Mouse (Mus musculus): ENCODE results near the gene Serpinb13.
"Not testable (repeated sequence)": the region's sequence is repeated elsewhere in the genome, so short reads cannot be mapped to it uniquely, and the experiment has no call there.

Gene Serpinb13

GRCm38 (mm10) chr1:106980684-106981083 lies at the start of gene Serpinb13:
Serpinb13 (plus strand) TSS chr1:106980984.
- no peak for DNase-seq

DNA sequence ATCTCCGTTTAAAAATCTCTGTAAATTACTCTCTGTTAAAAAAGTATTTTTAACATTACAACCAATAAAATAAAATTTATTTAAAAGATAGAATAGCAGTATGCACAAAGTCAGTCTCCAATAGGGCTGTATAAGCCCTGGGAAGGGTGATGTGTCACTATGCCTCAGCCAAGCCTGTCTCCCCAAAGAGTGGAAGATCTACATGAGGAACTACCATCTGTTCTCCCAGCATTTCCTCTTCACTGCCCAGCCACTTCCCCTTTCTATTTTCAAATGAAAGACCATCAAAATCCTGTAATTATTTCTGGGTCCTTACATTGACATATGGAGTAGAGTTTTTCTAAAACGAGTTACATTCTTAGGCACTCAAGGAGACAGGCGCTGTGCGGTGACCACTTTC lies 48.8 kb upstream of the Serpinb13 start:
- DNase-seq, result peak; percentile 94

DNA sequence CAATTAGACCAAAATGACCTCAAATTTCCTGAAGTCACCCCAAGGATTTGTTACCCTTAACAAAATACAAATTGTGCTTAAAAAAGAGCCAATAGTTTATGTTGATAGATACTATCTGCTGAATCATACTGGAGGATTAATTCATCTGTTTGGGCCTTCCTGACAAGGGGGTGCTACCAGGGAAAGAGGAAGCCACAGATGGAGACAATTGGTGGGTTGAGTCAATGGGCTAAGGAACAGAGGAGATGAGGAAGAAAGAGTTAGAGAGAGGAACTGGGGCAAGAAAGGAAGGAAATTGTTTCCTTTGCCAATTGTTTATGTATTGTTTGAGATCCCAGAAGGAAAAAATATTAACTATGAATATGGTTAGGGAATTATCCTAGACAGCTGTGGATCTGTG lies 47.1 kb upstream of the Serpinb13 start:
- peak; percentile 94 for DNase-seq

- no peak for DNase-seq
These were observed 46.5 kb upstream of the Serpinb13 start, which contains the start of gene Serpinb12 for GRCm38 (mm10) chr1:106934265-106934664. Serpinb12 (plus strand) TSS chr1:106934449.

- no peak for DNase-seq
These were observed 33.6 kb upstream of the Serpinb13 start for GRCm38 (mm10) chr1:106947217-106947616.

DNA sequence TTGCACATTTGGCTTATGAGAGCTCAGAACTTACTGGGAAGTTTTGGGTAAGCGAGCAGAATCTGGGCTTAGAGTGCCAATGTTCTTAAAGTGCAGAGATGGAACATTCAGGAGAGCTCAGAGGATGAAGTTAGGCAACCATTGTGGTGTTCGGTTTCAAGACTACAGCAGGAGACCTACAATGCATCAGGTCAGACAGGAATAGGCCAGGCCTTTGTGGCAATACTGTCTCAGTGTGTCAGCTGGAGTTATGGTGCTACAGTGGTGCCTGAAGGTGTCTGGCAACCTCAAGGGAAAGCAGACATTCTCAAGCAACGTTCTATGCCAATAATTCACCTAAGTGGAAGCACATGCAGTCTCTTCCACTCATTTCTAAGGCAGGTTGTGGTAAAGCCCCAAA lies 20.8 kb upstream of the Serpinb13 start:
- DNase-seq, result no peak

GRCm38 (mm10) chr1:106961023-106961422 lies 19.8 kb upstream of the Serpinb13 start:
- DNase-seq, result no peak

DNA sequence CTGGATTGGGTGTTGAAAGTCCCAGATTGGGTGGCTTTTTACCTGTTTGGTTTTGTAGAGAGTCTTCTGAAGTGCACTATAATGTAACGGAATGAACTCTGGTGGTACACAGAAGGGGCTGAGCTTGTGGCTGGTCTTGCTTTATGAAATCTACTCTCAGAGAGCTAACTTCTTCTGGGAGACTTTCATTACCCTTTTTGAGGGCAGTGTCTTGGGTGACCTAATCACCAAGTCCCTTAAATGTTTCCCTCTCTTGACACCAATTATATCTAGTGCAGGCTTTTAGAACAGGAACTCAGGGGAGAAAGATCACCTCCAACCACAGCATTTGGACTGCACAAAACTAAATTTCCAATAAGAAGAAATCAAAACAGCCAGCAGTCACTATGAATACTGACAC lies 2.3 kb downstream of the Serpinb13 start:
- DNase-seq, result no peak

DNA sequence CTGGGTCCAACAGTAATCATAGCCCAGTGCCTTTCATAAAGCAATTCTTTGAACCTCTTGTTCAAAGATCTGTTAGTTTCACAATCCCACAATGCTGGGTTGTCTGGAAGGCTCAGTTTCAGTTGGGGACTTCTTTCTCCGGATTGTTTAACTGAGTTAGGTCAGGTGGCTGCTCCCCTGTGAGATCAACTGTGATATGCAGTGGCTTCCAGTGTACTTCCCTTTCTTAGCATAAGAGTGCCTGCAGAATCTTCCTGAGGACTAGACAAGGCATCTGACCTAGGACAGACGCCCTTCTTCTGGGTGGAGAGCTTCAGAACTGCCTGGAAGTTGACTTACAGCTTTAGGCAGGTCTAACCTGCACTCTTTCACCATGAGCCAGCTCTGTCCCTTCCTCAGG lies 3.1 kb downstream of the Serpinb13 start:
- no peak for DNase-seq

- DNase-seq, result peak; percentile 85
These were observed 19.6 kb downstream of the Serpinb13 start for GRCm38 (mm10) chr1:107000424-107000823.

- DNase-seq, result no peak
These were observed 21.0 kb downstream of the Serpinb13 start for GRCm38 (mm10) chr1:107001754-107002153.

- DNase-seq, result no peak
These were observed 25.5 kb downstream of the Serpinb13 start for GRCm38 (mm10) chr1:107006316-107006715.

DNA sequence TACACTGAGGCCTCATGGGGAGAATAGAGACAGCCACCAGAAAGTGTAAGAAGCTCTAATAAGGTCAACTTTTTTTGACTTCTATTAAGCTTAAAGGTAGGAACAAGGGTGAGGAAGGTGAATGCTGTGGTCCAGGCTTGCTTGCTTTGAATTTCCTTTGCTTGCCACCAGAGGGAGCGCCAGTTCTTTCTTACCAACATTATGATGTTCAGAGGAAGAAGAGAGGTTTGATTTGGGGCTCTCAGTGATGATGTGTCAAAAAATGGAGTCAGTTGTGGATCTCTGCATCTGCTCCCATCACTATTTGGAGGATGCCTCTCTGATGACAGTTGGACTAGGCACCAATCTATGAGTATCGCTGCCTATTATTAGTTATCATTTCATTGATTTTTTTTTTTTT lies 33.7 kb downstream of the Serpinb13 start:
- no peak for DNase-seq

GRCm38 (mm10) chr1:107015210-107015609 lies 34.4 kb downstream of the Serpinb13 start:
- DNase-seq, result peak; percentile 80

DNA sequence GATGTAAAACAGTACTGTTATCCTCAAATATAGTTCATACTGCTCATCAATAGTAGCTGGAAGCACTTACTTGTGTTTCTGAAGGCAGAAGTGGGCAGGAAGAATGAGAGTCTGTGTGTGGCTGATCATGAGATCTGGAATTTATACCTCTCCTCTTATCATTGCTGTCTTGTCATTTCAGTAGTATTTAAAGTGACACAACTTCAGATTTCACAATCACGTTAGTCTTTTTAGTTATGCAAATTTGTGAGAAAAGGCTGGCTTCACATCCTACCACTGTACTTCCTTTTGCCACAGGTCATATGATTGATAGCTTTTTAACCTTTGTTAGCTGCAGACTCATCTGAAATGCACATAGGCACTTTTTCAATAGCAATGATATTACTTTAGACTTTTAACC lies 45.1 kb downstream of the Serpinb13 start:
- DNase-seq, result no peak

GRCm38 (mm10) chr1:107034236-107034635 lies 53.5 kb downstream of the Serpinb13 start:
- not testable (repeated sequence) for DNase-seq

Measured in heart, adult 11 months (tissue).